Mouse (Mus musculus): ENCODE measurements at regions not wholly inside any gene's neighbourhood (a gene's known extent, or its start where the extent isn't known, plus 50 kb on each side); places are given as distances from the start of the nearest gene placed in this dataset.

GRCm38 (mm10) chrX:11180194-11180816 lies 118.8 kb upstream of the H2al1a start:
- WGBS: 62% methylated on average over 7 of the region's 7 CpGs
- H3K9ac ChIP-seq: no peak overlapping the region
- H3K27me3 ChIP-seq: no peaks in the 10 kb centered on the region
- no peak overlapping the region for H3K4me3 ChIP-seq
- ATAC-seq (ENCODE audit: insufficient number of reproducible peaks, insufficient read depth, low FRiP score, low TSS enrichment): no peak
- H3K36me3 ChIP-seq: no peaks in the 10 kb centered on the region
- H3K27ac ChIP-seq: no peak overlapping the region
- H3K9me3 ChIP-seq: no peaks in the 10 kb centered on the region
- no peak overlapping the region for H3K4me2 ChIP-seq (replicated peaks)
- no peaks in the 10 kb centered on the region for H3K4me1 ChIP-seq

DNA sequence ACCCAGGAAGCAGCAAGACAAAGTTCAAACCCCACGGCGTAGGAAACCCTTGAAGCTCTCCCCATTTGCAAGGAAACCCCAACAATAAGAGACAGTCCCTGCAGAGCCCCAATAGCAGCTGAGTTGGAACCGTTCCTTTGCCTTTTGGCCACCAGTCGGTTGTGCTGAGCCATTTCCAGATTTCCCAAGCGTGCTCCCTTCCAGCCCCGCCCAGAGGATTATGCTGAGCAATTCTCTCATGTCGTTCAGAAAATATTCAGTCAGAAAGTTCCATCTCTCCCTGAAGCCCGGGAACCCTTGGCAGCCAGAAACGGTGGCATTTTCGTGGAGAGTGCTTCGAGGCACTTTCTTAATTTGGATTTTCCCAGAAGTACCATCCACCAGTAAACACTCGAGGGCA lies 117.2 kb upstream of the H2al1a start:
- no peak overlapping the region for H3K4me2 ChIP-seq (replicated peaks)
- no peaks in the 10 kb centered on the region for H3K36me3 ChIP-seq
- no peaks in the 10 kb centered on the region for H3K4me1 ChIP-seq
- WGBS: 76% methylated on average over 12 of the region's 12 CpGs
- no peak overlapping the region for H3K27ac ChIP-seq
- H3K27me3 ChIP-seq: no peaks in the 10 kb centered on the region
- ATAC-seq (ENCODE audit: insufficient number of reproducible peaks, insufficient read depth, low FRiP score, low TSS enrichment): no peak
- H3K9me3 ChIP-seq: no peaks in the 10 kb centered on the region
- H3K4me3 ChIP-seq: no peak overlapping the region
- no peak overlapping the region for H3K9ac ChIP-seq

DNA sequence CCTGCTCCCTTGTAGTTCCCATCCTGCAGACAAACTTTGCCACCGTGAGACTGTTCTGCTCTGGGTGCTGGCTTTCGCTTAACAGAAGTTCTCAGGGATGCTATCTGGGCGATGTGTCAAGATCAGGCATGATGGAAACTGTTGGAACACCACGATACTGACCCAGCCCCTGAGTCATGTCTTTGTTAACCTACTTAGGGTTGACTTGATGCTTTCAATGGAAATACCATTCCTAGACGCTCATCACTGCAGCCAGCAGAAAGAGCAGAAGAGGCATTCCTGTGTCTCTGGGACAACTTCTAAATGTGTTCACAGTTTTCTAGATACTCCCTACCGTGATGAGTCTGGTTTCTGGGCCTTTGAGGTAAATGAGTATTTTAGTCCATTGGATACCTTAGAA lies 108.2 kb upstream of the H2al1a start:
- Histone ChIP-seq H3K4me1 (no peaks in the 10 kb centered on the region), H3K4me3 (no peak overlapping the region), H3K27me3 (no peaks in the 10 kb centered on the region), H3K9ac (no peak overlapping the region), H3K36me3 (no peaks in the 10 kb centered on the region), H3K27ac (no peak overlapping the region), H3K9me3 (no peaks in the 10 kb centered on the region), H3K4me2 (replicated peaks) (no peak overlapping the region)
- WGBS: 91% methylated on average over 6 of the region's 6 CpGs
- ATAC-seq (ENCODE audit: insufficient number of reproducible peaks, insufficient read depth, low FRiP score, low TSS enrichment): no peak

DNA sequence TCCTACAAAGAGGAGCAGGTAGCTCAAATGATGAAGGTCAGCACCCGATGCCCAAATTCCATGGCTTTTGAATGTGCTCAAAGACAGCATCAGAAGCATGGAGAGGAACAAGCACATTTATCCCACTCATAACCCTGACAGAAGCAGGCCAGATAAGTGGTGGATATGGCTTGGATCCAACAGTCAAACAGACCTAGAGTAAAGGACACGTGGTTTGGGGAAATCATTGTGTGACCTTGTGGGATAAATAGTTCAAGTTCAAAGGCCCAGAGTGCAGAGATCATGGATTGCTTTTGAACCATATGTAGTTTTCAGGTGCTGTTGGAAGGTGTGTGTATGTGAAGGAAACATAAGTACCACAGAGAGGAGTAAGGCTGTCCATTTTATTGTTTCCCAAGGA lies 94.9 kb upstream of the H2al1a start:
- no peak for ATAC-seq (ENCODE audit: insufficient number of reproducible peaks, insufficient read depth, low FRiP score, low TSS enrichment)

DNA sequence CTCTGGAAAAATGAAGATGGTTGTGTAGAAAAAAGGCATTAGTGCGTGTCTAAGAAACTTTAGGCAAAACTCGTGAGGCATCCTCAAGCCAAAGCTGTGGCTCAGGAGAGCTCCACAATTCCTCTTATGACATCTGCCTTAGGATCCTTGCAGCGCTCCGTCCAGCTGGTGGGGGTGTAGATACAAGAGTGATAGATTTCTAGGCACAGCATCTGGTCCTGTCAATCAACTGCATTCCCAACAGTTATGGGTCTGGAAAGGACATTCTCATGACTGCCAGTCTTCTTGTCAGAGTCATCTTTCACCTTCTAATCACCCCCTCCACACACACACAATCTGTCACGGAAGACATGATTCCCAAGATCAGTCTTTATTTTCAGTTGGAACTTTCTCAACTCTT lies 89.2 kb upstream of the H2al1a start:
- Histone ChIP-seq H3K9me3 (no peaks in the 10 kb centered on the region), H3K4me1 (no peaks in the 10 kb centered on the region), H3K9ac (no peak overlapping the region), H3K36me3 (no peaks in the 10 kb centered on the region), H3K27me3 (no peaks in the 10 kb centered on the region), H3K4me2 (replicated peaks) (no peak overlapping the region), H3K27ac (no peak overlapping the region), H3K4me3 (no peak overlapping the region)
- WGBS: 85% methylated on average over 5 of the region's 5 CpGs
- ATAC-seq (ENCODE audit: insufficient number of reproducible peaks, insufficient read depth, low FRiP score, low TSS enrichment): no peak

More for the DNA sequence above, 94.9 kb upstream of the H2al1a start:
- no peak overlapping the region for H3K27ac ChIP-seq
- H3K27me3 ChIP-seq: no peaks in the 10 kb centered on the region
- H3K9ac ChIP-seq: no peak overlapping the region
- no peak overlapping the region for H3K4me3 ChIP-seq
- H3K4me1 ChIP-seq: no peaks in the 10 kb centered on the region
- 85% methylated on average over 2 of the region's 2 CpGs for WGBS
- H3K4me2 ChIP-seq (replicated peaks): no peak overlapping the region
- H3K36me3 ChIP-seq: no peaks in the 10 kb centered on the region
- H3K9me3 ChIP-seq: no peaks in the 10 kb centered on the region

GRCm38 (mm10) chrX:11212811-11213210 lies 86.2 kb upstream of the H2al1a start:
- Histone ChIP-seq H3K36me3 (no peaks in the 10 kb centered on the region), H3K27me3 (no peaks in the 10 kb centered on the region), H3K9me3 (no peaks in the 10 kb centered on the region), H3K4me2 (replicated peaks) (no peak overlapping the region), H3K27ac (no peak overlapping the region), H3K9ac (no peak overlapping the region), H3K4me1 (no peaks in the 10 kb centered on the region), H3K4me3 (no peak overlapping the region)
- ATAC-seq (ENCODE audit: insufficient number of reproducible peaks, insufficient read depth, low FRiP score, low TSS enrichment): no peak
- WGBS: 58% methylated on average over 1 of the region's 1 CpGs

DNA sequence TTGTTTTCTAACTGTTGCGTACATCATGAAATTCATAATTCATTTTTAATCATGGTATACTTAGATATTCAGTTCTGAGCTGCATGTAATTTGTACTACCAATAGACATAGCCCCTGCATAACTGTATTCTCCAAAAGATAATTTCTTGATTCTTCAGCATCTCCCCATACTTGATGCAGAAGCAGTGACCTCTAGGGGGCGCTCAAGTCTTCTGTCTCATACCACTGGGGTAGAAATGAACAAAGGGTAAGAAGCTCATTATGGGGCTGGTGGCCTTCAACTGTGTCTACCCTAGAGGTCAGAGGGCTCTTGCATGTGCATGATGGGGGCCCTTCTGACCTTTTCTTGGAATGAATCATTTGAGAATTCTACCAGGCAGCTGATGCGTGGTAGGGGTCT lies 85.6 kb upstream of the H2al1a start:
- H3K4me3 ChIP-seq: no peak overlapping the region
- no peak overlapping the region for H3K4me2 ChIP-seq (replicated peaks)
- 61% methylated on average over 3 of the region's 3 CpGs for WGBS
- no peaks in the 10 kb centered on the region for H3K36me3 ChIP-seq
- ATAC-seq (ENCODE audit: insufficient number of reproducible peaks, insufficient read depth, low FRiP score, low TSS enrichment): no peak
- no peak overlapping the region for H3K27ac ChIP-seq
- H3K4me1 ChIP-seq: no peaks in the 10 kb centered on the region
- no peaks in the 10 kb centered on the region for H3K27me3 ChIP-seq
- H3K9ac ChIP-seq: no peak overlapping the region
- H3K9me3 ChIP-seq: no peaks in the 10 kb centered on the region

GRCm38 (mm10) chrX:11239066-11239465 lies 60.0 kb upstream of the H2al1a start:
- Histone ChIP-seq H3K9ac (no peak overlapping the region), H3K4me3 (no peak overlapping the region), H3K9me3 (no peaks in the 10 kb centered on the region), H3K4me2 (replicated peaks) (no peak overlapping the region), H3K36me3 (no peaks in the 10 kb centered on the region), H3K27ac (no peak overlapping the region), H3K27me3 (no peaks in the 10 kb centered on the region), H3K4me1 (no peaks in the 10 kb centered on the region)
- ATAC-seq (ENCODE audit: insufficient number of reproducible peaks, insufficient read depth, low FRiP score, low TSS enrichment): no peak
- WGBS: 78% methylated on average over 1 of the region's 1 CpGs

DNA sequence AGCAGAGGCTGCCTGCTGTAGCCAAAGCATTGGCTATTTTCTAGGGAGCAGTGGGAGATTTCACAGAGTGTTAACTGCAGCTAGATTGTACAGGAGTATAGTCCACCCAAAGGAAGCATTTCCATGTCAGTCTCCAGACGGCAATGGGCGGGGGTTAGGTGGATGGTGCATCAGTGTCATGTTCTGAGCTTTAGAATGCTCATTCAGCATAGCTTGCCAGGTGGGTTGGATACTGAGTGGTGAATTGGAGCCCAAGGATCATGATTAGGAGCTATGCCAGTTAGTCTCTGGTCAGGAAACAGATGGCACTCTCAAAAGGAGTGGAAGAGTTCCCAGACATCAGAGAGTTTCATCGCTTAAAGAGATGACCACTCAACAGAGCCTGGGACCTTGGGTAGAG lies 53.5 kb upstream of the H2al1a start:
- H3K9me3 ChIP-seq: no peaks in the 10 kb centered on the region
- H3K4me2 ChIP-seq (replicated peaks): no peak overlapping the region
- no peak for ATAC-seq (ENCODE audit: insufficient number of reproducible peaks, insufficient read depth, low FRiP score, low TSS enrichment)
- no peak overlapping the region for H3K4me3 ChIP-seq
- no peak overlapping the region for H3K9ac ChIP-seq
- no peaks in the 10 kb centered on the region for H3K36me3 ChIP-seq
- 87% methylated on average over 3 of the region's 3 CpGs for WGBS
- H3K27me3 ChIP-seq: peaks cover 7% of the 10 kb centered on the region; the same call in 1 of the 2 replicates
- H3K27ac ChIP-seq: no peak overlapping the region
- no peaks in the 10 kb centered on the region for H3K4me1 ChIP-seq

All from embryonic facial prominence, embryonic 12.5 days (tissue).